Mouse (Mus musculus): ENCODE data around the gene Ctps. TPM values are rescaled to one million over a fixed set of nuclear protein-coding genes. Genes with fewer than 3 reads are reported as not detected.

Ctps gene
- polyA plus RNA-seq, 1 experiment from 2014 or later = 38.5 TPM

- H3K4me2 ChIP-seq (replicated peaks; ENCODE audit: low read depth, low read length) = no peak overlapping the region
- H3K4me1 ChIP-seq (ENCODE audit: insufficient read depth, low read depth, low read length) = no peaks in the 10 kb centered on the region
- WGBS = 69% methylated on average over 5 of the region's 5 CpGs
- ATAC-seq (no peak), DNase-seq (ENCODE audit: low spot score) (no peak)
- no peaks in the 10 kb centered on the region for H3K27me3 ChIP-seq (replicated peaks; ENCODE audit: insufficient read depth, low read length)
- TF ChIP-seq CTCF (IDR thresholded peaks at IDR 0.05) (no peak), EP300 (IDR thresholded peaks at IDR 0.05) (no peak)
- H3K27ac ChIP-seq (ENCODE audit: low read length) = no peak overlapping the region
- H3K9ac ChIP-seq (replicated peaks; ENCODE audit: low read depth) = no peak overlapping the region
- no peak overlapping the region for H3K4me3 ChIP-seq (ENCODE audit: low read depth, low read length)
- no peaks in the 10 kb centered on the region for H3K9me3 ChIP-seq (ENCODE audit: low read length)
- H3K36me3 ChIP-seq (ENCODE audit: insufficient read depth, low read length) = no peaks in the 10 kb centered on the region
Measured at GRCm38 (mm10) chr4:120580894-120581293, 10.8 kb upstream of the Ctps start.

- DNase-seq (ENCODE audit: low spot score) (peak; percentile 44), ATAC-seq (no peak)
- peak overlapping the region; percentile 38 for H3K27ac ChIP-seq (ENCODE audit: low read length)
- TF ChIP-seq CTCF (IDR thresholded peaks at IDR 0.05) = no peak
- no peak for TF ChIP-seq EP300 (IDR thresholded peaks at IDR 0.05)
- H3K4me2 ChIP-seq (replicated peaks; ENCODE audit: low read depth, low read length) = no peak overlapping the region
- no peak overlapping the region for H3K9ac ChIP-seq (replicated peaks; ENCODE audit: low read depth)
- H3K4me3 ChIP-seq (ENCODE audit: low read depth, low read length) = no peak overlapping the region
- H3K36me3 ChIP-seq (ENCODE audit: insufficient read depth, low read length) = no peaks in the 10 kb centered on the region
- H3K4me1 ChIP-seq (ENCODE audit: insufficient read depth, low read depth, low read length) = peaks cover 27% of the 10 kb centered on the region; the same call in 1 of the 2 replicates
- H3K27me3 ChIP-seq (replicated peaks; ENCODE audit: insufficient read depth, low read length) = no peaks in the 10 kb centered on the region
- WGBS = 9% methylated on average over 3 of the region's 3 CpGs
- H3K9me3 ChIP-seq (ENCODE audit: low read length) = no peaks in the 10 kb centered on the region
Measured at GRCm38 (mm10) chr4:120571691-120572090, 1.6 kb upstream of the Ctps start.

- H3K9me3 ChIP-seq (ENCODE audit: low read length) = no peaks in the 10 kb centered on the region
- peak overlapping the region; percentile 95 for H3K27ac ChIP-seq (ENCODE audit: low read length)
- DNase-seq (ENCODE audit: low spot score) (peak; percentile 73), ATAC-seq (no peak)
- peak overlapping the region; percentile 92 for H3K4me2 ChIP-seq (replicated peaks; ENCODE audit: low read depth, low read length)
- WGBS = 50% methylated on average over 3 of the region's 3 CpGs
- no peaks in the 10 kb centered on the region for H3K27me3 ChIP-seq (replicated peaks; ENCODE audit: insufficient read depth, low read length)
- TF ChIP-seq EP300 (IDR thresholded peaks at IDR 0.05) (peak; percentile 69), CTCF (IDR thresholded peaks at IDR 0.05) (no peak)
- H3K9ac ChIP-seq (replicated peaks; ENCODE audit: low read depth) = 0 out of 2 replicates have a peak overlapping the region, but pooled peaks have one; percentile 81
- H3K4me3 ChIP-seq (ENCODE audit: low read depth, low read length) = peak overlapping the region; percentile 72
- H3K36me3 ChIP-seq (ENCODE audit: insufficient read depth, low read length) = no peaks in the 10 kb centered on the region
- H3K4me1 ChIP-seq (ENCODE audit: insufficient read depth, low read depth, low read length) = peaks cover 27% of the 10 kb centered on the region; the same call in 1 of the 2 replicates
Measured at GRCm38 (mm10) chr4:120571070-120571464, 991 bp upstream of the Ctps start.

- no peak for TF ChIP-seq CTCF (IDR thresholded peaks at IDR 0.05)
- no peak for TF ChIP-seq EP300 (IDR thresholded peaks at IDR 0.05)
- Histone ChIP-seq H3K9ac (replicated peaks; ENCODE audit: low read depth) (peak overlapping the region; percentile 81), H3K9me3 (ENCODE audit: low read length) (no peaks in the 10 kb centered on the region), H3K27me3 (replicated peaks; ENCODE audit: insufficient read depth, low read length) (no peaks in the 10 kb centered on the region), H3K4me1 (ENCODE audit: insufficient read depth, low read depth, low read length) (peaks cover 27% of the 10 kb centered on the region; the same call in 1 of the 2 replicates), H3K27ac (ENCODE audit: low read length) (peak overlapping the region; percentile 95), H3K4me3 (ENCODE audit: low read depth, low read length) (peak overlapping the region; percentile 72), H3K4me2 (replicated peaks; ENCODE audit: low read depth, low read length) (peak overlapping the region; percentile 92), H3K36me3 (ENCODE audit: insufficient read depth, low read length) (no peaks in the 10 kb centered on the region)
- peak; percentile 50 for DNase-seq (ENCODE audit: low spot score)
- 1% methylated on average over 27 of the region's 27 CpGs for WGBS
- peak; percentile 37 for ATAC-seq
Measured at GRCm38 (mm10) chr4:120570438-120571069, 478 bp upstream of the Ctps start.

GRCm38 (mm10) chr4:120569025-120569424, 1.1 kb downstream of the Ctps start:
- WGBS = 4% methylated on average over 4 of the region's 4 CpGs
- DNase-seq (ENCODE audit: low spot score) = no peak
- ATAC-seq = no peak
- Histone ChIP-seq H3K27ac (ENCODE audit: low read length) (peak overlapping the region; percentile 95), H3K4me2 (replicated peaks; ENCODE audit: low read depth, low read length) (peak overlapping the region; percentile 92), H3K36me3 (ENCODE audit: insufficient read depth, low read length) (no peaks in the 10 kb centered on the region), H3K27me3 (replicated peaks; ENCODE audit: insufficient read depth, low read length) (no peaks in the 10 kb centered on the region), H3K4me3 (ENCODE audit: low read depth, low read length) (peak overlapping the region; percentile 72), H3K9ac (replicated peaks; ENCODE audit: low read depth) (0 out of 2 replicates have a peak overlapping the region, but pooled peaks have one; percentile 9), H3K9me3 (ENCODE audit: low read length) (no peaks in the 10 kb centered on the region), H3K4me1 (ENCODE audit: insufficient read depth, low read depth, low read length) (peaks cover 27% of the 10 kb centered on the region; the same call in 1 of the 2 replicates)
- TF ChIP-seq EP300 (IDR thresholded peaks at IDR 0.05) = no peak
- no peak for TF ChIP-seq CTCF (IDR thresholded peaks at IDR 0.05)

GRCm38 (mm10) chr4:120568005-120568404, 2.1 kb downstream of the Ctps start:
- TF ChIP-seq CTCF (IDR thresholded peaks at IDR 0.05) (no peak), EP300 (IDR thresholded peaks at IDR 0.05) (peak; percentile 87)

More at GRCm38 (mm10) chr4:120568005-120568404, 2.1 kb downstream of the Ctps start:
- DNase-seq (ENCODE audit: low spot score) (peak; percentile 91), ATAC-seq (peak; percentile 25)
- Histone ChIP-seq H3K27ac (ENCODE audit: low read length) (peak overlapping the region; percentile 95), H3K36me3 (ENCODE audit: insufficient read depth, low read length) (peaks cover 6% of the 10 kb centered on the region; the same call in 1 of the 2 replicates), H3K4me3 (ENCODE audit: low read depth, low read length) (no peak overlapping the region), H3K4me2 (replicated peaks; ENCODE audit: low read depth, low read length) (peak overlapping the region; percentile 92; the same call in 1 of the 2 replicates), H3K9me3 (ENCODE audit: low read length) (no peaks in the 10 kb centered on the region), H3K4me1 (ENCODE audit: insufficient read depth, low read depth, low read length) (peaks cover 27% of the 10 kb centered on the region; the same call in 1 of the 2 replicates), H3K27me3 (replicated peaks; ENCODE audit: insufficient read depth, low read length) (no peaks in the 10 kb centered on the region), H3K9ac (replicated peaks; ENCODE audit: low read depth) (no peak overlapping the region)
- 7% methylated on average over 5 of the region's 5 CpGs for WGBS

All from lung, postnatal 0 days (tissue).